Mouse (Mus musculus): ENCODE results near the gene Thtpa. TPM values are rescaled to one million over a fixed set of nuclear protein-coding genes. Genes with fewer than 3 reads are reported as not detected.

Thtpa gene
- total and polyA plus RNA-seq, 3 experiments, result 9.0 to 13.2 TPM; not detected in 1

GRCm38 (mm10) chr14:55098067-55098466, 3.5 kb downstream of the Thtpa start:
- H3K9me3 ChIP-seq (replicated peaks; ENCODE audit: insufficient read depth, low read length), result no peaks in the 10 kb centered on the region
- TF ChIP-seq ZC3H11A (IDR thresholded peaks at IDR 0.05; ENCODE audit: low read depth, low read length), result peak; percentile 30; the same call in 1 of the 2 replicates
- no peak for TF ChIP-seq E2F4 (IDR thresholded peaks at IDR 0.05; ENCODE audit: borderline replicate concordance, low read depth, low read length)
- no peak for TF ChIP-seq TCF12 (IDR thresholded peaks at IDR 0.05; ENCODE audit: low read depth, low read length)
- no peak for TF ChIP-seq ELF1 (IDR thresholded peaks at IDR 0.05; ENCODE audit: low read depth, low read length)
- TF ChIP-seq ZMIZ1 (IDR thresholded peaks at IDR 0.05; ENCODE audit: low read depth, low read length), result no peak
- no peak for TF ChIP-seq CHD1 (IDR thresholded peaks at IDR 0.05; ENCODE audit: low read depth, low read length)
- no peak for TF ChIP-seq TBP (IDR thresholded peaks at IDR 0.05; ENCODE audit: low read depth, low read length)
- TF ChIP-seq HCFC1 (IDR thresholded peaks at IDR 0.05; ENCODE audit: low read depth, low read length), result 0 out of 2 replicates have a peak, but pooled peaks have one; percentile 22
- TF ChIP-seq UBTF (IDR thresholded peaks at IDR 0.05; ENCODE audit: borderline replicate concordance, insufficient read depth, low read depth, low read length), result no peak
- peak; percentile 26; the same call in 1 of the 2 replicates for TF ChIP-seq SIN3A (IDR thresholded peaks at IDR 0.05; ENCODE audit: low read length)
- TF ChIP-seq RAD21 (IDR thresholded peaks at IDR 0.05; ENCODE audit: low read depth, low read length), result peak; percentile 66
- 0 out of 2 replicates have a peak, but pooled peaks have one; percentile 21 for TF ChIP-seq MAZ (IDR thresholded peaks at IDR 0.05; ENCODE audit: low read depth, low read length)
- TF ChIP-seq POLR2AphosphoS5 (IDR thresholded peaks at IDR 0.05; ENCODE audit: borderline replicate concordance, low read depth, low read length), result no peak
- peak; percentile 55 for TF ChIP-seq SMC3 (IDR thresholded peaks at IDR 0.05; ENCODE audit: low read depth, low read length)
- TF ChIP-seq CTCF (IDR thresholded peaks at IDR 0.05 in 2 of 3, conservative IDR thresholded peaks at IDR 0.05 in 1 of 3; ENCODE audit: control insufficient read depth in 1 of 3, insufficient read depth in 1 of 3, low read depth in 2 of 3, low read length in 3 of 3, poor library complexity in 1 of 3, severe bottlenecking in 1 of 3), result peak; percentile 49 to 74 (median 68)
- DNase-seq (ENCODE audit: low read depth, low spot score), result peak; percentile 66
- no peaks in the 10 kb centered on the region for H3K27me3 ChIP-seq (ENCODE audit: control insufficient read depth in 1 of 2, insufficient read depth in 2 of 2, low read length in 2 of 2)
- H3K4me1 ChIP-seq (ENCODE audit: control insufficient read depth in 1 of 2, insufficient read depth in 2 of 2, low read length in 2 of 2), result peaks cover 0 to 7% of the 10 kb centered on the region in 2 experiments; a peak in 3 of 4 replicates
- H3K9ac ChIP-seq (ENCODE audit: control insufficient read depth, low read depth, low read length, poor library complexity, severe bottlenecking), result no peak overlapping the region
- no peak overlapping the region for H3K4me3 ChIP-seq (ENCODE audit: control insufficient read depth in 1 of 2, insufficient read depth in 1 of 2, low read depth in 2 of 2, low read length in 2 of 2)
- H3K36me3 ChIP-seq (ENCODE audit: control insufficient read depth in 1 of 2, insufficient read depth in 2 of 2, low read length in 2 of 2), result no peaks in the 10 kb centered on the region; a peak in 1 of 4 replicates
- H3K79me2 ChIP-seq (ENCODE audit: control insufficient read depth, insufficient read depth, low read length, poor library complexity), result peaks cover 7% of the 10 kb centered on the region
- no peak overlapping the region for H3K27ac ChIP-seq (ENCODE audit: control insufficient read depth, low read depth, low read length)

DNA sequence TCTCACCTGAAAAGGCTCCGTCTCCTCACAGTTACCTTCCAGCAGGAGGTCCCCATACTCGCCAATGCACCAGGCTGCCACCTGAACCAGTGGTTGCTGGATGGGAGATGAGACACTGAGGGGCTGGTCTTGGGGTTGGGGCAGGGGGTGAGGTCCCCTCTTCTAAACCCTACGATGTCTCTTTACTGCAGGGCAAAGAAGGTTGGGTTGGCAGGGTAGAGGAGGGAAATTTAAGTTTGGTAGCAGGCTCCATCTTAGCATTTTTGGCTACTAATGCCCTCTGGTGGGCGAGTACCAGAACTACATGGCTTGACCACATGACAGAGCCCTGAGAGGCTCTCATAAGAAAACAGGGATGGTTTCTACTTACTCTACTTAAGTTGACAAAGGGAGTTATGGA, 7.0 kb downstream of the Thtpa start:
- Histone ChIP-seq H3K9me3 (replicated peaks; ENCODE audit: insufficient read depth, low read length) (no peaks in the 10 kb centered on the region), H3K79me2 (ENCODE audit: control insufficient read depth, insufficient read depth, low read length, poor library complexity) (peaks cover 2% of the 10 kb centered on the region; the same call in 1 of the 2 replicates), H3K27ac (ENCODE audit: control insufficient read depth, low read depth, low read length) (no peak overlapping the region), H3K9ac (ENCODE audit: control insufficient read depth, low read depth, low read length, poor library complexity, severe bottlenecking) (no peak overlapping the region), H3K4me1 (ENCODE audit: control insufficient read depth in 1 of 2, insufficient read depth in 2 of 2, low read length in 2 of 2) (peaks cover 4 to 8% of the 10 kb centered on the region in 2 experiments), H3K4me3 (ENCODE audit: control insufficient read depth in 1 of 2, insufficient read depth in 1 of 2, low read depth in 2 of 2, low read length in 2 of 2) (no peak overlapping the region), H3K36me3 (ENCODE audit: control insufficient read depth in 1 of 2, insufficient read depth in 2 of 2, low read length in 2 of 2) (peaks cover 0 to 5% of the 10 kb centered on the region in 2 experiments; a peak in 2 of 4 replicates), H3K27me3 (ENCODE audit: control insufficient read depth in 1 of 2, insufficient read depth in 2 of 2, low read length in 2 of 2) (no peaks in the 10 kb centered on the region)
- DNase-seq (ENCODE audit: low read depth, low spot score), result peak; percentile 70
- TF ChIP-seq ZC3H11A (IDR thresholded peaks at IDR 0.05; ENCODE audit: low read depth, low read length) (peak; percentile 23; the same call in 1 of the 2 replicates), CTCF (IDR thresholded peaks at IDR 0.05 in 2 of 3, conservative IDR thresholded peaks at IDR 0.05 in 1 of 3; ENCODE audit: control insufficient read depth in 1 of 3, insufficient read depth in 1 of 3, low read depth in 2 of 3, low read length in 3 of 3, poor library complexity in 1 of 3, severe bottlenecking in 1 of 3) (peak; percentile 66 to 78 (median 71)), SMC3 (IDR thresholded peaks at IDR 0.05; ENCODE audit: low read depth, low read length) (peak; percentile 71), MYC (IDR thresholded peaks at IDR 0.05; ENCODE audit: low read depth, low read length) (no peak), RAD21 (IDR thresholded peaks at IDR 0.05; ENCODE audit: low read depth, low read length) (peak; percentile 51), USF1 (IDR thresholded peaks at IDR 0.05; ENCODE audit: low read depth, low read length) (peak; percentile 67; the same call in 1 of the 2 replicates)

All from MEL (cell line).